Mouse (Mus musculus) liver, embryonic 11.5 days (tissue): Measurements from ENCODE around the gene Khdc1c. TPM values are rescaled to one million over a fixed set of nuclear protein-coding genes. Genes with fewer than 3 reads are reported as not detected.
"Not testable (repeated sequence)": the region's sequence is repeated elsewhere in the genome, so short reads cannot be mapped to it uniquely, and the experiment has no call there.

Experiments used
- ATAC-seq: fragments of 200-750 bp; cut with Nextera tagmentation; replicated peaks from 2 replicates; pipeline ENCODE4 v1.8.0; 2017; ENCODE audit warnings: moderate number of reproducible peaks, mild to moderate bottlenecking, moderate TSS enrichment, moderate library complexity; ENCODE audit not compliant: low FRiP score
- DNase-seq: peaks from one replicate; pipeline ENCODE4 v3.0.0-alpha.2; 2017; ENCODE audit warnings: low spot score
- H3K27ac ChIP-seq: fragments of 300-500 bp; sonication (generic); 2 replicates; pipeline ENCODE4 v1.5.1; 2014; ENCODE audit warnings: mild to moderate bottlenecking, low read depth, low read length, control low read depth
- H3K27me3 ChIP-seq: fragments of 300-500 bp; sonication (generic); replicated peaks from 2 replicates; pipeline ENCODE4 v1.6.1; 2014; ENCODE audit warnings: low read length, mixed read lengths; ENCODE audit not compliant: control insufficient read depth, insufficient read depth
- H3K36me3 ChIP-seq: fragments of 300-500 bp; sonication (generic); 2 replicates; pipeline ENCODE4 v1.6.1; 2014; ENCODE audit warnings: mild to moderate bottlenecking, low read length, moderate library complexity, mixed read lengths; ENCODE audit not compliant: control insufficient read depth, insufficient read depth
- H3K4me1 ChIP-seq: fragments of 300-500 bp; sonication (generic); replicated peaks from 2 replicates; pipeline ENCODE4 v1.6.1; 2014; ENCODE audit warnings: low read length, mixed read lengths; ENCODE audit not compliant: control insufficient read depth, insufficient read depth
- H3K4me2 ChIP-seq: fragments of 300-500 bp; sonication (generic); 2 replicates; pipeline ENCODE4 v1.6.1; 2014; ENCODE audit warnings: mild to moderate bottlenecking, control low read depth, moderate library complexity
- H3K4me3 ChIP-seq: fragments of 300-500 bp; sonication (generic); 2 replicates; pipeline ENCODE4 v1.5.1; 2014; ENCODE audit warnings: low read depth, low read length, control low read depth
- H3K9ac ChIP-seq: fragments of 300-500 bp; sonication (generic); 2 replicates; pipeline ENCODE4 v1.6.1; 2014; ENCODE audit warnings: low read depth, low read length, control low read depth
- H3K9me3 ChIP-seq: fragments of 300-500 bp; sonication (generic); 2 replicates; pipeline ENCODE4 v1.6.1; 2016; ENCODE audit warnings: low read length, inconsistent platforms, mixed read lengths; ENCODE audit not compliant: control insufficient read depth
- WGBS: fragments of 180-500 bp; shearing (Covaris S2); extraction: QIAGEN DNeasy Blood & Tissue Kit; methylation state at CpG from one replicate; pipeline ENCODE4 v1.1.7; 2014; 5-methylcytosine and 5-hydroxymethylcytosine counted together
- polyA plus RNA-seq: library from polyadenylated mRNA; unstranded; fragments of >200 nt; fragmentation: Nextera tagmentation; extraction: Ambion mirVana; gene quantifications from 2 replicates; pipeline ENCODE4 v1.2.1, GENCODE M21; 2014

Gene Khdc1c
- polyA plus RNA-seq = not detected in 2 replicates

DNA sequence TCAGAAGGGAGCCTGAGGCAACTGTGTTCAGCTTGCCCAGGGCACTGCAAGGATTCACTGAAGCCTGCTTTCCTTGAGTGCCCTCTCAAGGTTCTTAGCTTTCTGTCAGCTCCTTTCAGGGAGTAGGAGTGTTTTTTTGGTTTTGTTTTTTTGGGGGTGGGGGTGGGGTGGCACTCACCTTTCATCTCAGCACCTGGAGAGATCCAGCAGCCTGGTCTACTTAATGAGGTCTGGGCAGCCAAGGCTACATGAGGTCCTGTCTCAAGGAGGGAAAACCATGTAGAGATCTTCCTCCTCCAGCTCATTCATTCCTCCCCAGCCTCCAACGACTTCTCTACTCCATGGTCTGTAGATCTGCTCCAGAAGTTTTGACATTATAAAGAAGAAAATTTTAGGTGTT lies at the start of gene Khdc1c:
TSS of gene Khdc1c (plus strand) at position 301 of the 400 bp plus-strand sequence.
- H3K9me3 ChIP-seq, H3K4me3 ChIP-seq, H3K27ac ChIP-seq, H3K4me1 ChIP-seq, ATAC-seq, H3K36me3 ChIP-seq, DNase-seq, H3K9ac ChIP-seq, H3K27me3 ChIP-seq, H3K4me2 ChIP-seq: not testable (repeated sequence)
- 45% methylated on average over 1 of the region's 1 CpGs for WGBS

DNA sequence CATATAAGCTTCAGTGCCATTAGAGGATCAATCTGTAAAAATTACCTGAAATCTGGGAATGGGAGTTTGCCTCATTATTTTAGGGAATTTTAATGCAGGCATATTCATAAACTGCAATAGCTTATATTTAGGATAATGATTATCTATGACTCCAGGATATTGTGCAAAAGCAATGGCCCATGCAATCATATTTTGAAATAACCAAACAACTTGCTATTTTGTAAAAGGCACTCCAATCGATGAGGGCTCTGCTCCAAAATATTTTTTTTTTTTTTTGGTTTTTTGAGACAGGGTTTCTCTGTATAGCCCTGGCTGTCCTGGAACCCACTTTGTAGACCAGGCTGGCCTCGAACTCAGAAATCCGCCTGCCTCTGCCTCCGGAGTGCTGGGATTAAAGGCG lies 47.9 kb upstream of the Khdc1c start:
- H3K4me1 ChIP-seq, H3K27me3 ChIP-seq, DNase-seq, H3K4me2 ChIP-seq, H3K36me3 ChIP-seq, ATAC-seq, H3K27ac ChIP-seq, H3K9me3 ChIP-seq, H3K9ac ChIP-seq, H3K4me3 ChIP-seq: not testable (repeated sequence)
- WGBS = 90% methylated on average over 5 of the region's 5 CpGs

DNA sequence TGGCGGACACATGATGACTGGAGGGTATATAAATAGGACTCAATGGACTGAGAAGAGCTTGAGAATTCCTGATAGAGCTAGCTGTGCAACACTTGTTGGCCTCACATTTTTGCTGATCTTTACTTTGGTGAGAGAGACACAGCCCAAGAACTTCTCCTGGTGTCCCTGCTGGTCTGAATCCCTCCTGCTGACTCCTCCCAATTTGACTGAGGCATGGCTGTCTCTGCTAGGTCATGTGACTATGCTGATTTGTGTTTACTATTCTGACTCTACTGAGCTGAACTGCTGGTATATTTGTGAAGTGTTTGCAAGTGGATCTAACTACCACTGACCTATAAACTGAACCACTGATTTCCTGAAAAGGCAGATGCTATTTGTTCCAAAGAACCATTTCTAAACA lies 46.5 kb upstream of the Khdc1c start:
- WGBS = 85% methylated on average over 1 of the region's 1 CpGs
- no peaks in the 10 kb centered on the region for H3K27me3 ChIP-seq
- ATAC-seq = no peak
- no peak overlapping the region for H3K27ac ChIP-seq
- no peaks in the 10 kb centered on the region for H3K4me1 ChIP-seq
- no peak overlapping the region for H3K4me3 ChIP-seq
- no peaks in the 10 kb centered on the region for H3K36me3 ChIP-seq
- no peak overlapping the region for H3K4me2 ChIP-seq
- no peak for DNase-seq
- H3K9ac ChIP-seq = no peak overlapping the region
- no peaks in the 10 kb centered on the region for H3K9me3 ChIP-seq

DNA sequence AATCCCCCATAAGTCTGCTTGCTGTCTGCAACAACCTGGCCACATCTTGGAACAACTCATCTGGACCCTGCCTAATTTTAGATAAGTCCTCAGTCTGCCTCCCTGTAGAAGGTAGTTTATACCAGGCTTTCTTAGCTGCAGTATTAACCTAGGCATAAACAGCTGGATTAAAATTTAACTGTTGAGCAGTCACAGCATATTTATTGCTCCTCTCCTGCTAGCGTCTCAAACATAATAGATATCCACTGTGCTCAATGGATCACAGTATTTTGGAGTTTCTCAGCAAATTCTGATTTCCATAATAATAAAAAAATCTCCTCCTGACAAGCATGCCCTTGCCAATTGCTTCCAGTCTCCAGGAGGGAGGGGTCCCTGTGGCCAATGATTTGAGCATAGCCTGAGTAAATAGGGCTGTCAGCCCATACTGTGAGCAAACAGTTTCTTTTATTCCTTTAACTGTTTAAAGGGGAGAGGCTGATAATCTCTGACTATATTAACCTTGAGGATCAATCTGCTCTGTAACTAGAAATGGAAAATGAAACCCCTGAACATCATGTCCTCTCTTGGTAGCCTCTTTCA lies 44.0 kb upstream of the Khdc1c start:
- no peaks in the 10 kb centered on the region for H3K27me3 ChIP-seq
- ATAC-seq = no peak
- no peak overlapping the region for H3K27ac ChIP-seq
- H3K36me3 ChIP-seq = no peaks in the 10 kb centered on the region
- H3K9me3 ChIP-seq = no peaks in the 10 kb centered on the region
- H3K4me3 ChIP-seq = no peak overlapping the region
- 83% methylated on average over 1 of the region's 1 CpGs for WGBS
- DNase-seq = no peak
- no peak overlapping the region for H3K9ac ChIP-seq
- no peak overlapping the region for H3K4me2 ChIP-seq
- H3K4me1 ChIP-seq = 0 out of 2 replicates have a peak, but pooled peaks cover 5% of the 10 kb centered on the region

DNA sequence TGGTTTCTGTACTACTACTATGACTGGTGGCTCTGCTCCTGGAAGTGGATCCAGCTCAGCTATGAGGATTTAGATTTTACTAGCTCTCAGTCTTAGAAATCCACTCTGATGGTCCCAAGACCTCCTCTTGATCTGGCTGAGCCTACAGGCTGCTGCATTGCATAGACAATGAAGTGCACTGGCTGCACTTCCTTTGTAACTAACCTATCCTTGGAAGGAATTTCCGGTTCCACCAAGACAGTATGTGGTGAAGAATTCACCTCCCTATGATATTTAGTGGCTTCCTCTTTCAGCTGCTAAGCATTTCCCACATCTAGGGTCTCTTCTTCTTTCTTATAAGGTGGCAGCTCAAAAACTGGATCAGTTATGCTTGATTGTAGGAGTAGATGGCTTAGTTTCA lies 43.5 kb upstream of the Khdc1c start:
- ATAC-seq = no peak
- Histone ChIP-seq H3K4me1 (0 out of 2 replicates have a peak, but pooled peaks cover 5% of the 10 kb centered on the region), H3K4me2 (no peak overlapping the region), H3K9ac (no peak overlapping the region), H3K27ac (no peak overlapping the region), H3K27me3 (no peaks in the 10 kb centered on the region), H3K9me3 (no peaks in the 10 kb centered on the region), H3K4me3 (no peak overlapping the region), H3K36me3 (no peaks in the 10 kb centered on the region)
- no peak for DNase-seq
- 69% methylated on average over 1 of the region's 1 CpGs for WGBS

DNA sequence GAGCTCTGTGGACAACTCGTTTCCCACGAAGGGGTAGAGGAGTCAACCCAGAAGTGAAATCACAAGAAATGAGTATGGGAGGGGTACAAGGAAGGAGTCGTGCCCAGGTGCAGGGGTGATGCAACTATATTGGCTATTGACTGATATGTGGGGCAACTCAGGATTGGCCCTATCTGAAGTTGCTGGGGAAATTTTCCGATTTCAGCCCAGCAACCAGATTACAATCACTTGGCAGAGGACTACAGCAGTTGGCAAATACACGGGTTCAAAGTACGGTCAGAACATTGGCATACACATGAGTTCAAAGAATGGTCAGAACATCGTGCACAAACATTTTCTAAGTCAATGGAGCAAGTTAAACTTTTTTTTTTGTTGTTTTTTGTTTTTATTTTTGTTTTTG lies 41.4 kb upstream of the Khdc1c start:
- Histone ChIP-seq H3K4me1 (peaks cover 5% of the 10 kb centered on the region; the same call in 1 of the 2 replicates), H3K9ac (no peak overlapping the region), H3K36me3 (no peaks in the 10 kb centered on the region), H3K9me3 (no peaks in the 10 kb centered on the region), H3K4me2 (no peak overlapping the region), H3K4me3 (no peak overlapping the region), H3K27ac (no peak overlapping the region), H3K27me3 (no peaks in the 10 kb centered on the region)
- no peak for ATAC-seq
- DNase-seq = no peak
- WGBS = 87% methylated on average over 7 of the region's 7 CpGs

DNA sequence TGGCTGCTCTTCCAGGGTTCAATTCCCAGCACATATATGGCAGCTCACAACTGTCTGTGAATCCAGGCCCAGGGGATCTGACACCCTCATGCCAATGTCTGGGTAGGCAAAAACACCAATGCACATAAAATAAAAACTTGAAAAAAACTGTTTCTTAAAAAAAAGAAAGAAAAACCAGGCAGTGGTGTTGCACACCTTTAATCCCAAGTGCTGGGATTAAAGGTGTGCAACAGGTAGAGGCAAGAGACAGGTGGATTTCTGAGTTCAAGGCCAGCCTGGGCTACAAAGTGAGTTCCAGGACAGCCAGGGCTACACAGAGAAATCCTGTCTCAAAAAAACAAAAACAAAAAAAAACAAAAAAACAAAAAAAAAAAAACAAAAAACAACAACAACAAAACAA lies 37.0 kb upstream of the Khdc1c start:
- not testable (repeated sequence) for H3K36me3 ChIP-seq, H3K4me3 ChIP-seq, ATAC-seq

DNA sequence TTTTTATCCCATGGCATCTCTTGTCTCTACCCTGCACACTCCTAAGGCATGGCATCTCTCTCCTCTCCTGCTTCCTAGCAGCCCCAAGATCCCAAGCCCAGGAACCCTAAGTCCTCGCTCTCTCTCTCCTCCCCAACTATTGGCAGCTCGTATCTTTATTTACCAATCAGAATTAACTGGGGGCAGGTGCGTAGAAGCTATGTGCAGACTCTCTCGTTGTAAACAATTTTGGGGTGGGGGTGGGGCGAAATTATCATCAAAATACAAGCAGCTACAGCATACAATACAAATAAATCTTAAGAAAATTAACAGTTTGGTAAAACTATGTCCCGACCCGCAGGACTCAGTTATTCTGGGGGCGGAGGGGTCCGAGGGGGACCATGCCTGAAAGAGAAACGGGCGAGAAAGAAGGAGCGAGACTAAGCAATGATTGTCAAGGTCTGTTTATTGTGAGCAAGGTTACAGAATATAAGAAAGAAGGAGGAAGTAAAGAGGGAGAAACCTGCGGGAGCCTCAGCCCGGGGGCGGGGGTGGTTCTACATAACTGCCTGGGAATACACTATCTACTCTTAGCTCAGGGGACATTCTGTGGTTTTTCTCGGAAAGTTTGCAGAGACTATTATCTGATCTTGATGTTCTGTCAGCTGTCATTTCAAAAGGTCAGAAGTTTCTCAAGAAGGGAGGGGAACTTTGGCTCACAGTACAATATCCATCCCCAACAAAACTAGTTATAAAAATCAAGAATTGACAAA lies 34.7 kb upstream of the Khdc1c start:
- ATAC-seq (peak; percentile 88), DNase-seq (peak; percentile 41)
- 54% methylated on average over 16 of the region's 16 CpGs for WGBS
- Histone ChIP-seq H3K9me3 (no peaks in the 10 kb centered on the region; the same call in 1 of the 2 replicates), H3K4me1 (peaks cover 4% of the 10 kb centered on the region; the same call in 1 of the 2 replicates), H3K4me3 (peak overlapping the region; percentile 23; the same call in 1 of the 2 replicates), H3K4me2 (peak overlapping the region; percentile 49), H3K27ac (peak overlapping the region; percentile 67), H3K36me3 (no peaks in the 10 kb centered on the region), H3K9ac (no peak overlapping the region), H3K27me3 (no peaks in the 10 kb centered on the region)

More for the DNA sequence above, 37.0 kb upstream of the Khdc1c start:
- not testable (repeated sequence) for H3K9me3 ChIP-seq, H3K4me2 ChIP-seq, DNase-seq, H3K4me1 ChIP-seq, H3K9ac ChIP-seq, H3K27ac ChIP-seq, H3K27me3 ChIP-seq

DNA sequence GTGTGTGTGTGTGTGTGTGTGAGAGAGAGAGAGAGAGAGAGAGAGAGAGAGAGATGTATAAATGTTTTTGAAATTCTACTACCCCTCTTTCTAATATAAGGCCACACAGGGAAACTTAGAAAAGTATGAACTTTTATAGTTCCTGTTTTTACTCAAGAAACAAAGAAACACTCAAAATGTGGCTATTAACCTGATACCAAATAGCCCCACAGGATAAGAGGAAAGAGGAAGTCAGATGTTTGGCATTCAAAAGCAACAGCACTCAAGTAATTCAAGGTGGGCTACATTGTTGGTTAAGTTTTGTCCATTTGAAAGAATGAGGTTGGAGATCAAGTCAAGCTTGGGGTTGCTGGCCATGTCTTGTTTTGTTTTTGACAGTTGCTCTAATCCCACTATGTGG lies 32.3 kb upstream of the Khdc1c start:
- no peak for ATAC-seq
- no peak overlapping the region for H3K4me3 ChIP-seq
- no peaks in the 10 kb centered on the region for H3K27me3 ChIP-seq

More for the DNA sequence above, 32.3 kb upstream of the Khdc1c start:
- Histone ChIP-seq H3K9me3 (no peaks in the 10 kb centered on the region; the same call in 1 of the 2 replicates), H3K36me3 (no peaks in the 10 kb centered on the region), H3K27ac (no peak overlapping the region), H3K4me1 (no peaks in the 10 kb centered on the region), H3K9ac (no peak overlapping the region), H3K4me2 (no peak overlapping the region)
- DNase-seq = no peak
